Mouse (Mus musculus): ENCODE data around the gene Gm20521.

Gm20521 gene

DNA sequence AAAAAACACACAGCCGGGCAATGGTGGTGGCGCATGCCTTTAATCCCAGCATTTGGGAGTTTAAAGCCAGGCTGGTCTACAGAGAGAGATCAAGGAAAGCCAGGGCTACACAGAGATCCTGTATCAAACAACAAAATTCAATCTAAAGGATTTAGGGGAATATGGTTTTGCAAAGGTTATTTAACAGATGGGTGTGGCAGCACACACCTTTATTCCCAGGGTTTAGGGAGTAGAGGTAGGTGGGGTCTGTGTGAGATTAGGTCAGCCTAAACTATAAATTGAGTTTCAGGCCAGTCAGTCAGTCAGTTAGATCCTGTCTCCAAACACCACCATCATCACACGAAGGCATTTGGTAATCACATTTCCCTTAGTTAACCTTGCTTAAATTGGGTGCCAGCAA lies 9.0 kb downstream of the Gm20521 start, which contains the start of gene Pabpn1:
TSS of gene Pabpn1 (plus strand) at position 301 of the 400 bp plus-strand sequence.
- intact Hi-C loops (cut with DNase I), result loop anchor here (10.0 kb wide), 1 partner anchor 203 kb away; the partner anchor contains the start of genes Thtpa and Zfhx2

GRCm38 (mm10) chr14:54893651-54894181 lies 10.5 kb downstream of the Gm20521 start:
- intact Hi-C loops (cut with DNase I), result loop anchor here (2.0 to 10.0 kb wide), 2 partner anchors 121 to 201 kb away; partner anchors contain the start of genes Ngdn, Thtpa and Zfhx2

DNA sequence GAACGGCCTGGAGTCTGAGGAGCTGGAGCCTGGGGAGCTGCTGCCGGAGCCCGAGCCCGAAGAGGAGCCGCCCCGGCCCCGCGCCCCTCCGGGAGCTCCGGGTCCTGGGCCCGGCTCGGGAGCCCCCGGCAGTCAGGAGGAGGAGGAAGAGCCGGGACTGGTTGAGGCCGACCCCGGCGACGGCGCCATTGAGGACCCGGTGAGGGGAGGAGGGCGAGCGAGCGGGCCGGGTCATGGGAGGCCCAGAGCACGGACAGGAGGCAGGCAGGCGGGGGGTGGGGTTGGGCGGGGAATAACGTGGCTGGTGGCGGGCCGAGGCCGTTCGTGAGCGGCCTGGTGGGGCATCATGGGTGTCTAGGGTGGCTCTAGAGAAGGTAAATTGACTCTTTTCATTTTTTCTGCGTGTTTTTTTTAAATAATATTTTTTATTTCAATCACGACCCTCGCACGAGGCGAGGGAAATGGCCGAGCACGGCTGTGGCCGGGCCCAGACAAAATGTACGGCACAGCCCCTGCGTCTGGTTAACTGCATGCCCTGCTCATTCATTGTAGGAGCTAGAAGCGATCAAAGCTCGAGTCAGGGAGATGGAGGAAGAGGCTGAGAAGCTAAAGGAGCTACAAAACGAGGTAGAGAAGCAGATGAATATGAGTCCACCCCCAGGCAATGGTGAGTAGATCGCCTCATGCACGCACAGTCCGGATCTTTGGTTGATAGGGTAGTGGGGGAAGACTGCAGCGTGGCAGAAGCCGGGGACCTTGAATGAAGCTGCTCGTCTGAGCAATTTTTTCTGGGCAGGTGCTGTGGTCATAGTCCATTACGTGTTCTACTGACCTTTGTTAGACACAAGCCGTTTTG lies 11.3 kb downstream of the Gm20521 start:
- intact Hi-C loops (cut with DNase I), result loop anchor here (2.0 to 10.0 kb wide), 2 partner anchors 120 to 200 kb away; partner anchors contain the start of genes Ngdn, Thtpa and Zfhx2

GRCm38 (mm10) chr14:54897445-54897844 lies 14.2 kb downstream of the Gm20521 start:
- intact Hi-C loops (cut with DNase I), result loop anchor here (10.0 kb wide), 1 partner anchor 197 kb away; the partner anchor contains the start of genes Thtpa and Zfhx2

DNA sequence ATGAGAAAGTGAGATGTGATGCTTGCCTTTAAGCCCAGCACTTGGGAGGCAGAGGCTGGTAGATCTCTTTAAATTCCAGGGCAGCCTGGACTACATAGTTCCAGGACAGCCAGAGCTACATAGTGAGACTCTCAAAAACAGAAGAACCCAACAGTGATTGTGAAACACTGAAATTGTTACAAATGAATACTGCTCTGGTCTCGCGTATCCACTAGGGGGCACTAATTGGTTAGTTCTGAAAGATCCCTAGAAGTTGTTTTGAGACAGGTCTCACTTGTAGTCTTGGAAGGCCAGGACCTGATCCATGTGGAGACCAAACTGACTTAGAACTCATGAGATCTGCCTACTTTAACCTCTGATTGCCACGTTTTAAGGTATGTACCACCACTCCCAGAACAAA lies 17.1 kb downstream of the Gm20521 start:
- intact Hi-C loops (cut with DNase I), result loop anchor here (2.0 kb wide), 1 partner anchor 40 kb away; no protein-coding TSS in a partner anchor

GRCm38 (mm10) chr14:54903641-54904040 lies 20.4 kb downstream of the Gm20521 start:
- intact Hi-C loops (cut with DNase I), result no loop called here

DNA sequence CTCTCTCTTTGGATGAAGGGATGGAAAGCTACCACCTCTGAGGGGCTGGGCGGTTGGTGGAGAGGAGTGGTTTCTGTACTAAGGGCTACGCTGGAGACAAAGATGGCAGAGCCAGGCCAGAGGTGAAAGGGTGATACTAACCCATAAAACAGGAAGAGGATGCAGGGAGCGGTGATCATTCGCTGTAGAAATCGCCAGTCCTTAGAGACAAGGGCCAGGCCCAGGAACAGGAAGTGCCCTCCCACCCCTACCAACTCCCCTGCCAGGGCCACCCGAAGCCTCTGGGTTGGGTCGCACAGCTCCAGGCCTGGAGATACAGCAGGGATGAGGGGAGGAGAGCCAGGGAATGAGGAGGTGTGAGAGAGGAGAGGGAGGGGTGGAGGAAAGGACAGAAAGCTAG lies 25.4 kb downstream of the Gm20521 start:
- intact Hi-C loops (cut with DNase I), result no loop called here

DNA sequence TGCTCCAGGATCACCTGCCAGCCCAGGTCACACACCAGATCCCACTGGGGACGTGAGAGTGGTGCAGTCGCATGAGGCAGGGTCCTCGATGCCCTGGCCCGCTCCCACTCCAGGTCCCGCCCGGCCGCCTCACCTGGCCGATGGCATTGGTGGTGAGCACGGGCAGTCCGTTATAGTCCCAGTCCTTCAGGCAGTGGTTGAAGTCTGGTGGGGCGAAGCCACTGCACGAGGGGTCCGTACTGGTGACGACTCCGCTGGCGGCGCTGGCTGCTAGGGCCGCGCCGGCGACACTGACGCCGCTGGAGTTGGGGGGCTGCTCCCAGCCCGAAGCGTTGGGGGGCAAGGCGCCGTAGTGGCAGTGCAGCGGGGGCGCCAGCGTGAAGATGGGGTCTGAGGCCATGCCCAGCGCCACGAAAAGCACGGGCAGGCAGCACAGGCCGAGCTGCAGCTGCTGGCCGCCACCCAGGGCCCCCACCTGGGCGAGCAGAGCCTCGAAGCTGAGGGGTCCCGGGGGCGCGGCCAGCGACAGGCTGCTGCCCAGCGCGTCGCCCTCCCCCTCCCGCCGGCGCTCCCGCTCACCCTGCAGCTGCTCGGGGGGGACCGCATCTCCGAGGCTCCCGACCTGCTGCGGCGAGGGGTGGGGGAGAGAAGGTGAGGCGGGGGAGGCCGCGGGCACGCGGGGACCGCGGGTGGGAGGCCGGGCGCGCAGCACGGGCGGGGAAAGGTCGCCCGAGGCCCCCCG lies 29.0 kb downstream of the Gm20521 start:
- intact Hi-C loops (cut with DNase I), result no loop called here

DNA sequence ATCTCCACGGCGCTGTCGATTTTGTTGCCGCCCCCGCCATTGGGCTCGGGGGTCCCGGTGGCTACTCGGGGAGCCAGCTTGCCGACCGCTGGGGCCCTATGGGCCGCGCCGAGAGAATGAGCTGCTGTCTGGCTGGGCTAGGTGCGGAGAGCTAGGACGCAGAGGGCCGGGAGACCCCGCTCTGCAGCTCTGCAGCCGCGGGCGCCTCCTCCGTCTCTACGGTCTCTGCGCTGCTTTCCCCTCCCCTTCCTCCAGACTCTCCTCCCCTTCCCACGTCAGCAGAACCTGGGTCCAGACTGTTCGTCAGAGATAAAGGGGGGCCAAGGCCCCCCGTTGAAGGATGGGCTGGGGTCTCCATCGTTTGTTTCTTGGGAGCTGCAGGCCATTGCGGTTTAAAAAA lies 29.6 kb downstream of the Gm20521 start, which contains the start of gene Slc22a17:
TSS of gene Slc22a17 (minus strand) at position 247 of the 400 bp plus-strand sequence.
- intact Hi-C loops (cut with DNase I), result no loop called here

DNA sequence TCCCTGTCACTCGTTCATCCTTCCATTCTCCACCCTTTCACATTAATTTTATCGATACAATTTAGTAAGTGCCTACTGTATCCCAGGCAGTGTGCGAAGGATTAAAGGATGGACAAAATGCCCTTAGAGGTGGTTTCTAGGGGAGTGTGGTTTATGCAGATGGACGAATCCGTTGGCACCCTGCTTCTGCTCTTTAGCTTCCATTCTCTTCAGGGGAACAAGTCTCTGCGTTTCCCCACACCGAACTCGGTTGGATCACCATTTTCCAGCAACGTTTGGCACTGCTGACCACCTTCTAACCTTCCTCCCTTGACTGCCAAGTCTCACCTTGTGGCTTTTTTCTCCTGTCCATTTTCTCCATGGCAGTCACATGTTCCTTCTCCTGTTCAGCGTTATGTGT lies 30.1 kb downstream of the Gm20521 start:
- intact Hi-C loops (cut with DNase I), result no loop called here

GRCm38 (mm10) chr14:54920076-54920685 lies 36.9 kb downstream of the Gm20521 start:
- intact Hi-C loops (cut with DNase I), result no loop called here

- intact Hi-C loops (cut with DNase I), result no loop called here
Measured at GRCm38 (mm10) chr14:54924641-54925348, 41.6 kb downstream of the Gm20521 start.

DNA sequence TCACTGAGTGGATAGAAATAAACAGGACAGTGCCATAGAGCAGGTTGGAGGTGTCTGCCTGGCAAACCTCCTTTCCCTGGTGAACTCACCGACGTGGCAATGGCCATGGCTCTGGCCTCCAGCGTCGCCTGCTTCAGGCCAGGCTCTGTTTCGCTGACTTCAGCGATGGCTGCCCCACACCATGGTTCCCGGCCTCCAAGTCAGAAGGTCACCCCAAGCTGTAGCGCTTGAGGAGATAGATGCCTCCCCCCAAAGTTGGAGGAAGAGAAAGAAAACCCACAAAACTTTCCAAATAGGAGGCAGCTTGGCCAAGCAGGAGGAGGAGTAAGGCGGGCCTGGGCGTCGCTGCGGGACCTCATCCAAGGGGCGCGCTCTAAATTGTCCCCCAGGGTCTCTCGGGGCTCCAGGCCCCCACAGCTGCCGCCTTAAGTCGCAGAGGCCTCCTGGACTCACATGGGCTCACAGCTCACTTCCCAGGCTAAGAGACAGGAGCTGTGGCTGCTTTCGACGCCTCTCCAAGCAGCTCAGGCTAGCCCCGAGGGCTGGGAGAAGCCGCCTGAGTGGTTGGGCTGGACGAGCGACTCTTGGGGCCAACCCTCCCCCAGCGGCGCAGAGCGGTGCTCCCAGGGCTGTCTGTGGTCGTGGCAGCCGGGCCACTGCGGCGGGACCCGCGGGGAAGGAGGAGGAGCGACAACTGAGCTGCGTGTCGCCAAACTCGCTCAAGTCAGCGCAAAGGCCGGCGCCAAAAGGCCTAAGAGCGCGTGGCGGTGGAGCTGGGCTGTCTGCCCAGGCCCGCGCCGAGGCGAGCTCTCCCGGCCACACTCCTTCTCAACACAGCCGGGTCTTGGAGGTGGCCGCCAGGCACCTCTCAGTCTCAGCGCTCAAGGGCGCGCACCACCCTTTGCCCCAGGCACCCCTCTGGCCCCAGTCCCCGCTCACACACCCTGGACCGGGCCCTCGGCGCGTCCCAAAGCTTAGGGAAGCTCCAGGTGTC lies 42.4 kb downstream of the Gm20521 start, which contains the start of gene Efs:
TSS of gene Efs (minus strand) at position 778 of the 994 bp plus-strand sequence.
- intact Hi-C loops (cut with DNase I), result no loop called here

- intact Hi-C loops (cut with DNase I), result no loop called here
Measured at GRCm38 (mm10) chr14:54926401-54927158, 43.3 kb downstream of the Gm20521 start.

- intact Hi-C loops (cut with DNase I), result no loop called here
Measured at GRCm38 (mm10) chr14:54927296-54927695, 44.1 kb downstream of the Gm20521 start.

DNA sequence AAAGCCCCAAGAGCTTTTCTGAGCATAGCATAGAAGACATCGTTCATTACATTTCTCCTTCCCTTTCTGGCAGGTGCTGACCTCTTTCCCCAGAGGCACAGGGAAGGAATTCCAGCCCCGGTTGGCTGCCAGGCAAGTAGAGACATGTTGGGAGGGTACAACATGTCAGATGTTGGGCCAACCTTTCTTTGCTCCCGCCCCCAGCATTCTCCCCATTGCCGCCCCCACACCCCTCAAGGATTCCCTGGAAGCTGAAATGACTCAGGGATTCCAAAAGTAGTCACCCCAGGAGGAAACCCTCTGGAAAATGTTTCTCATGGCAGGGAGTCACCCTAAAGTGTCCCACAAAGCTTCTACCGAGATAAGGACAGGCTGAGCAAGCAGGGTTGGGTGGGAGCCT lies 46.6 kb downstream of the Gm20521 start:
- intact Hi-C loops (cut with DNase I), result no loop called here

DNA sequence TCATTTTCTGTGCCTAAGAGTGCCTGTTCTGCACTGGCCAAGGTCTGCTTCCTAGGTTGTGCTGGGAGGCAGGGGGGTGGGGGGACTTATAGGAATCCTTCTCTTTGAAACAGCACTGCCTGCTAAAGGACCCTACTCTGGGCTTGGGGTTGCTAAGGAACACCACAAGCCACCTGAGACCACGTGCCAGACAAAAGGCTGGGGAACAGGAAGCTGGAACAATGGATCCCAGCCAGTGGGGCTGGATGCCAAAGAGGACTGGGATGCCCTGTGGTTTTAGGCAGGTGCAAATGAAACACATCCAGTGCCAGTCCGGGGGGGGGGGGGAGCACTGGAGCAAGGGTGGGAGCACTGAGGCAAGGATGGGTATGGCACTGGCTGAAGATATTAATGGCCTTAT lies 47.2 kb downstream of the Gm20521 start:
- intact Hi-C loops (cut with DNase I), result no loop called here

DNA sequence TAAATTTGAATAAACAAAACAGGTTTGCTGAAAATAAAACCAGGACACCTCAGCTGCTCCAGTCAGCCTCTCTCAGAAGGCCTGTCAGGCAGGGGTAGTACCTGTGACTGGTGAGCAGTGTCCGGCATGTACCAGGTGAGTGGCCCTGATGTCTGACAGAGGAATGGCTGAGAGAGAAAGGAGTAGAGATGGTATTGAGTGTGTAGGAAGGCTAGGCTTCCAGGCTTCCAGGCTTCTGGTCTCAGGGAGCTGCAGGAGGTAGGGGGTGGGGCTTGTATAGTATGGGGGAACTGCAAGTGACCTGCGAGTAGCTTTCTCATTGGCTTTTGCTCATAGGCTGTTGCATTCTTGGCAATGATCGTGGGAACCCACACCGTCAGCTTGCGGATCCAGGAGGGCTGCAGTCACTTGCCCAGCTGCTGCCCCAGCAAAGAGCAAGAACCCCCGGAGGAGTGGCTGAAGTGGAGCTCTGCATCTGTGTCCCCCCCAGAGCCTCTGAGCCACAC lies 49.5 kb downstream of the Gm20521 start, which contains the start of gene Il25:
TSS of gene Il25 (plus strand) at position 51 of the 506 bp plus-strand sequence.
- intact Hi-C loops (cut with DNase I), result no loop called here
